Mouse (Mus musculus) midbrain, embryonic 14.5 days (tissue): ENCODE data around the gene Idh3b. TPM values are rescaled to one million over a fixed set of nuclear protein-coding genes. Genes with fewer than 3 reads are reported as not detected.
A peak's percentile ranks its signal among the peaks of the same experiment; 100 is the strongest.

Experiments used
- ATAC-seq: fragments of 200-750 bp; cut with Nextera tagmentation; 2 replicates; pipeline ENCODE4 v1.8.0; 2017; ENCODE audit warnings: moderate number of reproducible peaks, moderate library complexity; ENCODE audit not compliant: low FRiP score, low TSS enrichment
- DNase-seq: peaks from one replicate; pipeline ENCODE4 v3.0.0-alpha.2; 2015
- H3K27ac ChIP-seq: fragments of 300-500 bp; sonication (generic); replicated peaks from 2 replicates; pipeline ENCODE4 v1.5.1; 2014; ENCODE audit warnings: mild to moderate bottlenecking, low read depth, low read length, moderate library complexity
- H3K27me3 ChIP-seq: fragments of 300-500 bp; sonication (generic); 2 replicates; pipeline ENCODE4 v1.6.1; 2014; ENCODE audit warnings: low read length, control low read depth, mixed read lengths; ENCODE audit not compliant: control insufficient read depth, insufficient read depth
- H3K36me3 ChIP-seq: fragments of 300-500 bp; sonication (generic); 2 replicates; pipeline ENCODE4 v1.6.1; 2014; ENCODE audit warnings: low read length, control low read depth; ENCODE audit not compliant: control insufficient read depth, insufficient read depth
- H3K4me1 ChIP-seq: fragments of 300-500 bp; sonication (generic); 2 replicates; pipeline ENCODE4 v1.6.1; 2014; ENCODE audit warnings: mild to moderate bottlenecking, antibody characterized with exemption, low read length, control low read depth; ENCODE audit not compliant: control insufficient read depth, insufficient read depth
- H3K4me2 ChIP-seq: fragments of 300-500 bp; sonication (generic); 2 replicates; pipeline ENCODE4 v1.6.1; 2014; ENCODE audit warnings: mild to moderate bottlenecking, low read length, moderate library complexity
- H3K4me3 ChIP-seq: fragments of 300-500 bp; sonication (generic); replicated peaks from 2 replicates; pipeline ENCODE4 v1.5.1; 2014; ENCODE audit warnings: low read depth, low read length
- H3K9ac ChIP-seq: fragments of 300-500 bp; sonication (generic); replicated peaks from 2 replicates; pipeline ENCODE4 v1.6.1; 2014; ENCODE audit warnings: mild to moderate bottlenecking, low read length, moderate library complexity
- H3K9me3 ChIP-seq: fragments of 300-500 bp; sonication (generic); 2 replicates; pipeline ENCODE4 v1.6.1; 2016; ENCODE audit warnings: low read length, control low read depth, mixed read lengths; ENCODE audit not compliant: control insufficient read depth
- WGBS: fragments of 180-500 bp; shearing (Covaris S2); extraction: QIAGEN DNeasy Blood & Tissue Kit; methylation state at CpG from one replicate; pipeline ENCODE4 v1.1.7; 2014; 5-methylcytosine and 5-hydroxymethylcytosine counted together
- polyA plus RNA-seq: library from polyadenylated mRNA; unstranded; fragments of >200 nt; fragmentation: Nextera tagmentation; extraction: Ambion mirVana; gene quantifications from 2 replicates; pipeline ENCODE4 v1.2.1, GENCODE M21; 2014

Idh3b gene
- polyA plus RNA-seq, 1 experiment from 2014 or later, result 170 TPM

- DNase-seq (peak; percentile 14), ATAC-seq (no peak)
- Histone ChIP-seq H3K4me3 (peak overlapping the region; percentile 68), H3K36me3 (no peaks in the 10 kb centered on the region), H3K9ac (peak overlapping the region; percentile 88), H3K27ac (peak overlapping the region; percentile 78), H3K27me3 (no peaks in the 10 kb centered on the region), H3K4me1 (peaks cover 27% of the 10 kb centered on the region; the same call in 1 of the 2 replicates), H3K4me2 (peak overlapping the region; percentile 72), H3K9me3 (no peaks in the 10 kb centered on the region)
- 7% methylated on average over 20 of the region's 20 CpGs for WGBS
Observed at GRCm38 (mm10) chr2:130294218-130294935, 10.0 kb upstream of the Idh3b start.

DNA sequence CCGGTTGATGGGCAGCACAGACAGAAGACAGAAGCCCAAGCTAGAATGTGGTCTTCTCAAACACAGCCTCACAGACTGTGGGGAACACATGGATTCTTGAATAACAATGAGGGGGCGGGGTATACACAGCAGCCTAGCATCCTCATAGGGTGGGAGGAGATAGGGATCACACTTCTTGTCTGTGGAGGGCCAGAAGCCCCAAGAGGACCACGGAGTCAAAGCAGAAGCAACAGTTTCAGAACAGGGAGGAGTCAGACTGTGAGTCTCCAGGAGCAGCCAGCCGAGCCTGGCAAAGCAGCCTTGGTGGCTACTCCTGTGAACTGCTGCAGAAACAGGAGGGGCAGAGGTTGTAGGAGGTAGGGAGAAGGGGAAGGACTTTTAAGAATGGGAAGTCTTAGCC, 9.1 kb upstream of the Idh3b start:
- H3K4me3 ChIP-seq, result no peak overlapping the region
- no peaks in the 10 kb centered on the region for H3K9me3 ChIP-seq
- no peak overlapping the region for H3K4me2 ChIP-seq
- H3K27ac ChIP-seq, result no peak overlapping the region
- H3K4me1 ChIP-seq, result peaks cover 27% of the 10 kb centered on the region; the same call in 1 of the 2 replicates
- ATAC-seq, result no peak
- no peaks in the 10 kb centered on the region for H3K36me3 ChIP-seq
- DNase-seq, result peak; percentile 54
- no peaks in the 10 kb centered on the region for H3K27me3 ChIP-seq
- WGBS, result 5% methylated on average over 4 of the region's 4 CpGs
- H3K9ac ChIP-seq, result no peak overlapping the region

GRCm38 (mm10) chr2:130293009-130293408, 8.7 kb upstream of the Idh3b start:
- Histone ChIP-seq H3K4me2 (no peak overlapping the region), H3K9me3 (no peaks in the 10 kb centered on the region), H3K4me3 (no peak overlapping the region), H3K4me1 (peaks cover 27% of the 10 kb centered on the region; the same call in 1 of the 2 replicates), H3K27me3 (no peaks in the 10 kb centered on the region), H3K9ac (no peak overlapping the region), H3K36me3 (no peaks in the 10 kb centered on the region), H3K27ac (no peak overlapping the region)
- WGBS, result 39% methylated on average over 3 of the region's 3 CpGs
- DNase-seq (no peak), ATAC-seq (no peak)

DNA sequence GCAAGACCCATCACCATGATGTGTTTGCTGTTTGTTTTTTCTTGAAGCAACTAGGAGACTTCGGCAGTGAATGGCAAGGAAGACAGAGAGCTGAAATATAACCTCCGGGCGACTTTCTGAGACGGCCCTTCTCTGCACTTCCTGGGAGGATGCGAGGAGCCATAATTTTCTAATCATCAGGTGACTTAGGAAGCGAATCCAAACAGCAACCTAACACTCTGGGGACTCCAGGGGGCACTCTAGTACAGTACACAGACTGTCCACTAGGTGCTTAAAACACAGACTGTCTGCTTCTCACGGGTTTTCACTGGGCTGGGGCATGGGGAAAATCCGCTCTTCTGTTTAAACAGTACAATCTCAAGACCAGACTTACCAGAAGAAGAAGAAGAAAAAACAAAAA, 7.1 kb upstream of the Idh3b start:
- peak; percentile 89 for DNase-seq
- no peak overlapping the region for H3K27ac ChIP-seq
- H3K9ac ChIP-seq, result no peak overlapping the region
- no peaks in the 10 kb centered on the region for H3K36me3 ChIP-seq
- 21% methylated on average over 8 of the region's 8 CpGs for WGBS
- no peaks in the 10 kb centered on the region for H3K27me3 ChIP-seq
- H3K4me3 ChIP-seq, result no peak overlapping the region
- ATAC-seq, result peak; percentile 35; the same call in 1 of the 2 replicates
- peaks cover 22% of the 10 kb centered on the region; the same call in 1 of the 2 replicates for H3K4me1 ChIP-seq
- no peaks in the 10 kb centered on the region for H3K9me3 ChIP-seq
- peak overlapping the region; percentile 18 for H3K4me2 ChIP-seq

DNA sequence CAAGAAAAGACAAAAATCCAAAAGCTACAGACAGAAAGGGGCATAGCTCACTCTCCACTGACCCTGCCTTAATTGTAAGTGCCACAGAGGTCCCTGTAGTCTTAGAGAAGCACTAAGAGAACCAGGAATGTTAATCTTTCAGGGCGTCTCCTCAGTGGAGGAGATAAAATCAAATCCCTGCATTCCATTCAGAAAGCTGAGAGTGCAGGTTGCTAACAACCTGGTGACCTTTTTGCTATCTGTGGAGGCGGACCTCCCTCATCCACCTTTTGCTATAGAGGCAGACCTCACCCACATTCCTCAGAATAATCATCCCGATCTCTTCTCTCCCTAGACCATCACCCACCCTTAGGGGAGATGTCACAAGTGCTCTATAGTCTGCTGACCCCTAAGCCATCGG, 4.7 kb upstream of the Idh3b start:
- DNase-seq (no peak), ATAC-seq (no peak)
- H3K4me3 ChIP-seq, result no peak overlapping the region
- H3K4me2 ChIP-seq, result no peak overlapping the region
- no peak overlapping the region for H3K27ac ChIP-seq
- no peaks in the 10 kb centered on the region for H3K36me3 ChIP-seq
- H3K9ac ChIP-seq, result no peak overlapping the region
- 66% methylated on average over 4 of the region's 4 CpGs for WGBS
- no peaks in the 10 kb centered on the region for H3K9me3 ChIP-seq
- peaks cover 18% of the 10 kb centered on the region for H3K4me1 ChIP-seq
- no peaks in the 10 kb centered on the region for H3K27me3 ChIP-seq

- 74% methylated on average over 4 of the region's 4 CpGs for WGBS
- H3K27me3 ChIP-seq, result no peaks in the 10 kb centered on the region
- H3K4me3 ChIP-seq, result no peak overlapping the region
- DNase-seq (no peak), ATAC-seq (no peak)
- H3K9me3 ChIP-seq, result no peaks in the 10 kb centered on the region
- no peak overlapping the region for H3K4me2 ChIP-seq
- peaks cover 16% of the 10 kb centered on the region for H3K4me1 ChIP-seq
- H3K36me3 ChIP-seq, result peaks cover 56% of the 10 kb centered on the region
- H3K9ac ChIP-seq, result no peak overlapping the region
- H3K27ac ChIP-seq, result no peak overlapping the region
Observed at GRCm38 (mm10) chr2:130280818-130281217, 3.5 kb downstream of the Idh3b start.

- Histone ChIP-seq H3K9ac (no peak overlapping the region), H3K4me2 (no peak overlapping the region), H3K27me3 (no peaks in the 10 kb centered on the region), H3K27ac (no peak overlapping the region), H3K36me3 (peaks cover 61% of the 10 kb centered on the region), H3K4me3 (no peak overlapping the region), H3K9me3 (no peaks in the 10 kb centered on the region), H3K4me1 (peaks cover 22% of the 10 kb centered on the region)
- ATAC-seq (no peak), DNase-seq (no peak)
- WGBS, result 61% methylated on average over 7 of the region's 7 CpGs
Observed at GRCm38 (mm10) chr2:130280224-130280623, 4.1 kb downstream of the Idh3b start.

DNA sequence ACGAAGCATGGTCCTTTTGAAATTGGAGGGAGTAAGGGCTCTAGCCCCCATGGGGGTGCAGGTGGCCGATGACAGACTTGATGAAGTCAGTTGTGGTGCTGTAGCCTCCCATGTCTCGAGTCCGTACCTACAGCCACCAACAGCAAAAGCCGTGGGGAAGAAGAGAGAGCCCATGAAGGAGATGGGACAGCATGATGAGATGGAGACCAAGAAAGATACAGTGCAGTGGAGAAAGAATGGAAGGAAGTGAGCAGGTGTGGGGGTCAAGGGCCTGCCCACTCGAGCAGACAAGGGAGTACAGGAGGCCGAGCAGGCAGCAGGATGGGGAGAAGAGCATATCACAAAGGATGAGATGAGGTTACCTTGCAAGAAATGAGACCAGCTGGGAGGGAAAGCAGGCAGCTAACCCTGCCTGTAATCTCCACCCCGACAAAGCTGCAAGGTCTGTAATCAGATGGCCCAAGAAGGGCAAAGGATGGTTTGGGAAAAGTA, 4.7 kb downstream of the Idh3b start:
- Histone ChIP-seq H3K4me2 (no peak overlapping the region), H3K27ac (no peak overlapping the region), H3K36me3 (peaks cover 61% of the 10 kb centered on the region), H3K27me3 (no peaks in the 10 kb centered on the region), H3K4me1 (peaks cover 17% of the 10 kb centered on the region), H3K9ac (no peak overlapping the region), H3K4me3 (no peak overlapping the region), H3K9me3 (no peaks in the 10 kb centered on the region)
- DNase-seq (no peak), ATAC-seq (no peak)
- WGBS, result 43% methylated on average over 8 of the region's 8 CpGs

GRCm38 (mm10) chr2:130275649-130276048, 8.7 kb downstream of the Idh3b start:
- Histone ChIP-seq H3K36me3 (peaks cover 51% of the 10 kb centered on the region), H3K27me3 (no peaks in the 10 kb centered on the region), H3K4me1 (peaks cover 15% of the 10 kb centered on the region), H3K4me2 (peak overlapping the region; percentile 95), H3K27ac (no peak overlapping the region), H3K9ac (peak overlapping the region; percentile 77; the same call in 1 of the 2 replicates), H3K4me3 (peak overlapping the region; percentile 92), H3K9me3 (no peaks in the 10 kb centered on the region)
- DNase-seq, result peak; percentile 74
- WGBS, result 35% methylated on average over 6 of the region's 6 CpGs
- no peak for ATAC-seq
